Mouse (Mus musculus): ENCODE measurements around the gene Notch2. TPM values are rescaled to one million over a fixed set of nuclear protein-coding genes. Genes with fewer than 3 reads are reported as not detected.

The Notch2 gene
- polyA plus RNA-seq, 1 experiment from 2014 or later = 7.6 TPM

DNA sequence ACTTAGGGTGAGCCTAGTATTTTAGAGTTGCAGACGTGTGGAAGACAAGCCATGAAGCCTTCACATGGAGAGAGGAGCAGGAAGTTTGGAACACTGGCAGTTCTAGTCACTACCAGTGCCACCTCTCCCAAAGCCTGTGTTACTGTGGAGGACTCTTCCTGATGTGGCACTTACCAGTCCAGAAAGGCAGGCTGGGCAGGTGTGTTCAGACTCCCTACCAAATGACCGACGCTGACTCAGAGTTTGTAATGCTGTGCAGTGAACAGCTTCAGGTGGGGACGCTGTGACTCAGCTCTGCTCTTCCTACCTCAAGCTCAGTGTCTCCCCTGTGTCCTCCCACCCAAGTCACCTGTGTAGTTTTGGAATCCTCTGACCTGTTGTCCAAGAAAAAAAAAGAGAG is 67.3 kb downstream of the Notch2 start:
- no peak overlapping the region for H3K4me3 ChIP-seq (ENCODE audit: low read length)
- no peaks in the 10 kb centered on the region for H3K27me3 ChIP-seq (replicated peaks; ENCODE audit: control insufficient read depth, insufficient read depth, low read length)
- no peak overlapping the region for H3K9ac ChIP-seq (ENCODE audit: low read depth, low read length)
- H3K4me1 ChIP-seq (ENCODE audit: control insufficient read depth, insufficient read depth, low read depth, low read length) = peaks cover 6% of the 10 kb centered on the region
- no peaks in the 10 kb centered on the region for H3K9me3 ChIP-seq (ENCODE audit: control insufficient read depth, low read length)
- WGBS = 93% methylated on average over 4 of the region's 4 CpGs
- no peak for ATAC-seq
- H3K27ac ChIP-seq (ENCODE audit: low read depth, low read length) = no peak overlapping the region
- no peaks in the 10 kb centered on the region for H3K36me3 ChIP-seq (ENCODE audit: control insufficient read depth, insufficient read depth, low read length)
- H3K4me2 ChIP-seq (ENCODE audit: low read length) = no peak overlapping the region

DNA sequence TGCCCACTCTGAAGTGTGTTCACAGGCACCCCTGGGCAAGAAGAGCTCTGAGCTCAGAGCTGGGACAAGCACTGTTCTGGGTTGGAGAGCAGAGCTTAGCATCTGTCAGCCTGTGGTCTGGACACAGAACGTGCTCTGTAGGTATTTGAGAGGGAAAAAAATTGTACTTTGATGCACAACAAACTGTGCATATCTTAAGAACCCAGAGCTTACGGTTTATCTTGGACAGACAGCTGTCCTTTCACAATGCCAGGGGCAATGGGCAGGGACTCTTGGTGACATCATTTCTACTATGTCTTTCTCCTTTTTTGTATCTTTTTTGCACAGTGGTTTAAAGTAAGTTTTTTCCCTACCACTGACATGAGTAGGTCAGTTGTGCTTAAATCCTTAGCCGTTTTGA is 68.9 kb downstream of the Notch2 start:
- H3K4me2 ChIP-seq (ENCODE audit: low read length) = no peak overlapping the region
- no peaks in the 10 kb centered on the region for H3K27me3 ChIP-seq (replicated peaks; ENCODE audit: control insufficient read depth, insufficient read depth, low read length)
- no peaks in the 10 kb centered on the region for H3K9me3 ChIP-seq (ENCODE audit: control insufficient read depth, low read length)
- H3K4me1 ChIP-seq (ENCODE audit: control insufficient read depth, insufficient read depth, low read depth, low read length) = peaks cover 8% of the 10 kb centered on the region
- no peak overlapping the region for H3K4me3 ChIP-seq (ENCODE audit: low read length)
- WGBS = 85% methylated on average over 3 of the region's 3 CpGs
- H3K27ac ChIP-seq (ENCODE audit: low read depth, low read length) = no peak overlapping the region
- no peak for ATAC-seq
- H3K9ac ChIP-seq (ENCODE audit: low read depth, low read length) = no peak overlapping the region
- no peaks in the 10 kb centered on the region for H3K36me3 ChIP-seq (ENCODE audit: control insufficient read depth, insufficient read depth, low read length)

DNA sequence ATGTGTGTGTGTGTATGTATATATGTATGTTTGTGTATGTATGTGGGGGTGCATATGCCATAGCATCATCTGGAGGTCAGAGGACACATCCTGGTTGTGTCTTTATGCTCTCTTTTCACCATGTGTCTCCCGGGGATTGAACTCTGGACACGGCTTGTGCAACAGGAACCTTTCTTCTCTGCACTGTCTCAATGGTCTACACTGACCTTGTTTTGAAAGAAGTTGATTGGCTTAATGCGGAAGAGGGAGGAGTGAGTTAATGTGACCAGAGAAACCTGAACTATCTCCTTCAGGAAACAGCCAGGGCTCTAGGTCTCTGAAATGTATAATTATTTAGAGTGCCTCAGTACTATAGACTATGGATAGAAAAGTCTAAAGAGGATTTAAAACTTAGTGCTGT is 69.6 kb downstream of the Notch2 start:
- ATAC-seq = no peak
- 88% methylated on average over 3 of the region's 3 CpGs for WGBS
- Histone ChIP-seq H3K27ac (ENCODE audit: low read depth, low read length) (no peak overlapping the region), H3K4me2 (ENCODE audit: low read length) (no peak overlapping the region), H3K4me1 (ENCODE audit: control insufficient read depth, insufficient read depth, low read depth, low read length) (peaks cover 8% of the 10 kb centered on the region), H3K9ac (ENCODE audit: low read depth, low read length) (no peak overlapping the region), H3K27me3 (replicated peaks; ENCODE audit: control insufficient read depth, insufficient read depth, low read length) (no peaks in the 10 kb centered on the region), H3K9me3 (ENCODE audit: control insufficient read depth, low read length) (no peaks in the 10 kb centered on the region), H3K36me3 (ENCODE audit: control insufficient read depth, insufficient read depth, low read length) (no peaks in the 10 kb centered on the region), H3K4me3 (ENCODE audit: low read length) (no peak overlapping the region)

DNA sequence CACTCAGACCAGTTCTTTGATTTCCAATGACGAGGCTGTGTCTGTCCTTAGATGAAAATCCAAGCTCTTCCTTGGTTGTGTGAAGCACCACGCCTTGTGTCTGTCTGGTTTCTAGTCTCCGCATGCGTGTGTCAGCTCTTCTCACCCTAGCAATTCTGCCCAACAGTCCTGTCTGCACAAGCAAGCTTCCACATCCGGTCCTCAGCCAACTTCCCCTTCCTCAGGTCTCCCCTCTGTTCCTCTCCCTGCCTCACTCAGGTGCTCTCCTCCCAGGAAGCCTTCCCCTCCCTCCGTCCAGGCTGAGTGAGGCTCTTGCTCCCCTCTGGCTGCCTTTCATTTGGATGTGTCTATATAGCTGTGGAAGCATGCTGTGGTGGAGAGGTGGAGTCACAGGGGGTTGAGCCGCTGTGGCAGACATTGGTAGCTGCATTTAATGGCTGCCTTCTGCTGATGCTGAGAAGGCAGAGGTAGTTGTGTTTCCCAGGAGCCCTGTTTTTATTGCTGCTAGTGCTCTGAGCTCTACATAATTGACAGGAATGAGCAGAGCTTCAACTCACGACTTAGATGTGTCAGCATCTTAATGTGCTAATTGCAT is 70.8 kb downstream of the Notch2 start:
- Histone ChIP-seq H3K4me2 (ENCODE audit: low read length) (no peak overlapping the region), H3K4me1 (ENCODE audit: control insufficient read depth, insufficient read depth, low read depth, low read length) (peaks cover 8% of the 10 kb centered on the region), H3K9me3 (ENCODE audit: control insufficient read depth, low read length) (no peaks in the 10 kb centered on the region), H3K36me3 (ENCODE audit: control insufficient read depth, insufficient read depth, low read length) (no peaks in the 10 kb centered on the region), H3K4me3 (ENCODE audit: low read length) (no peak overlapping the region), H3K27ac (ENCODE audit: low read depth, low read length) (no peak overlapping the region), H3K9ac (ENCODE audit: low read depth, low read length) (no peak overlapping the region), H3K27me3 (replicated peaks; ENCODE audit: control insufficient read depth, insufficient read depth, low read length) (no peaks in the 10 kb centered on the region)
- no peak; the same call in 1 of the 2 replicates for ATAC-seq
- 69% methylated on average over 8 of the region's 8 CpGs for WGBS

DNA sequence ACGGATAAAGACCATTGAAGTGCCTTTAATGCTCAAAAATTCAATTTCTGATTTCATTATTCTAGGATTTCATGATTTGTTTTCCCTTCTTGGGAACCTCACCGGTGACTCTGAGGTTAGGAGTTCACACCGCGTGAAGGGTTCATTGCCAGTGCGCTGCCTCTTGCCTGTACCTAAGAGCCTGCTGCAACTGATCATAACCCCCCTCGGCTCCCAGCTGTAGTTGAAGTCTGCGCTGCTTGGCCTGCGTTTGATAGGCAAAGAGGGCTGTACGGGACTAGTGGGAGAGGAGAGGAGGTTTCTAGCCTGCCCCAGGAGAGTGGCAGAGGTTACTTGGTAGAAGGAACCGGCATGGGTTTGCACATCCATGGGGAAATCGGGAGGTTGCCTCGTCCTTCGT is 71.5 kb downstream of the Notch2 start:
- H3K4me3 ChIP-seq (ENCODE audit: low read length) = no peak overlapping the region
- no peak for ATAC-seq
- H3K4me2 ChIP-seq (ENCODE audit: low read length) = no peak overlapping the region
- H3K9ac ChIP-seq (ENCODE audit: low read depth, low read length) = no peak overlapping the region
- no peak overlapping the region for H3K27ac ChIP-seq (ENCODE audit: low read depth, low read length)
- no peaks in the 10 kb centered on the region for H3K27me3 ChIP-seq (replicated peaks; ENCODE audit: control insufficient read depth, insufficient read depth, low read length)
- no peaks in the 10 kb centered on the region for H3K36me3 ChIP-seq (ENCODE audit: control insufficient read depth, insufficient read depth, low read length)
- H3K9me3 ChIP-seq (ENCODE audit: control insufficient read depth, low read length) = no peaks in the 10 kb centered on the region
- H3K4me1 ChIP-seq (ENCODE audit: control insufficient read depth, insufficient read depth, low read depth, low read length) = peaks cover 11% of the 10 kb centered on the region
- WGBS = 70% methylated on average over 13 of the region's 13 CpGs

DNA sequence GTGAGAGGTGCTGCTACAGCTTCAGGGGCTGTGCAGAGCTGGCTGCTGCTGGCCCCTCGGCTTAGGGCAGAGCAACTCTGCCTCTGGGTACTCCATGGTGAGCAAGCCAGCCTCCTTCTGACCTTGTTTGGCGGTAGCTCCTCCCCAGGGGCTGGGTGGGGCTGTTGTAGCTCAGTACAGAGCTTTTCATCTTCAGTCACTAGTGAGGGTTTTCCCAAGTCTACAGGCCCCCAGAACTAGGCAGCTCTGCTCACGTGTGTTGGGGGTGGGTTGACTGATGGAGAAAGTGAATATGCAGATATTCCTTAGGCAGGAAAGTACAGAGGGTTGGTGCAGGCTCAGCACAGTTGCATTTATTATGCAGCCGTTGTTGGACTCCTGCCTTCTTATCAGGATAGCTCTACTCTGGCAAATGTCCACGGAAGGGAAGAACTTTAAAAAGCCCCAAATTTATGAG is 72.5 kb downstream of the Notch2 start:
- H3K27me3 ChIP-seq (replicated peaks; ENCODE audit: control insufficient read depth, insufficient read depth, low read length) = no peaks in the 10 kb centered on the region
- H3K4me2 ChIP-seq (ENCODE audit: low read length) = no peak overlapping the region
- H3K36me3 ChIP-seq (ENCODE audit: control insufficient read depth, insufficient read depth, low read length) = no peaks in the 10 kb centered on the region
- no peaks in the 10 kb centered on the region for H3K9me3 ChIP-seq (ENCODE audit: control insufficient read depth, low read length)
- no peak overlapping the region for H3K9ac ChIP-seq (ENCODE audit: low read depth, low read length)
- ATAC-seq = 0 out of 2 replicates have a peak, but pooled peaks have one; percentile 11
- no peak overlapping the region for H3K27ac ChIP-seq (ENCODE audit: low read depth, low read length)
- whole genome bisulfite sequencing = 34% methylated on average over 5 of the region's 5 CpGs
- no peak overlapping the region for H3K4me3 ChIP-seq (ENCODE audit: low read length)
- peaks cover 14% of the 10 kb centered on the region for H3K4me1 ChIP-seq (ENCODE audit: control insufficient read depth, insufficient read depth, low read depth, low read length)

DNA sequence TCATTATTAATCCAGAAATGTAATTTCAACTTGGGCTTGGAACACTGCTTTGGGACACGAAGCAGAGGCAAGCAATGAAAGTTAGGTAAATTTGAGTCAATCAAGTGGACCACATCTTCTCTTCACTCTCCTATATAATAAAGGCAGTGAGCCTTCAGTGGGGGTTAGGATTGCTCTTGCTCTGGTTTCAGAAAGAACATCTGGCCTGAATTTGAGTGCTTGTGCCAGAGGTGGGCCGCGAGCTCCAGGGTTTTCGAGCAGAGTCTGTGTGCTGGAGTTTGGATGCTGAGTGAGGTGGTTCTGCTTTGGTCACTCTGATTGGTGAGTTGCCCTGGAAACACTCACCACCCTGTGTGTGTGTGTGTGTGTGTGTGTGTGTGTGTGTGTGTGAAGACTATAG is 73.1 kb downstream of the Notch2 start:
- no peak for ATAC-seq
- no peaks in the 10 kb centered on the region for H3K27me3 ChIP-seq (replicated peaks; ENCODE audit: control insufficient read depth, insufficient read depth, low read length)
- H3K9ac ChIP-seq (ENCODE audit: low read depth, low read length) = no peak overlapping the region
- 86% methylated on average over 4 of the region's 4 CpGs for WGBS
- no peak overlapping the region for H3K4me3 ChIP-seq (ENCODE audit: low read length)
- H3K9me3 ChIP-seq (ENCODE audit: control insufficient read depth, low read length) = no peaks in the 10 kb centered on the region
- peaks cover 14% of the 10 kb centered on the region for H3K4me1 ChIP-seq (ENCODE audit: control insufficient read depth, insufficient read depth, low read depth, low read length)
- no peaks in the 10 kb centered on the region for H3K36me3 ChIP-seq (ENCODE audit: control insufficient read depth, insufficient read depth, low read length)
- H3K4me2 ChIP-seq (ENCODE audit: low read length) = no peak overlapping the region
- H3K27ac ChIP-seq (ENCODE audit: low read depth, low read length) = no peak overlapping the region

DNA sequence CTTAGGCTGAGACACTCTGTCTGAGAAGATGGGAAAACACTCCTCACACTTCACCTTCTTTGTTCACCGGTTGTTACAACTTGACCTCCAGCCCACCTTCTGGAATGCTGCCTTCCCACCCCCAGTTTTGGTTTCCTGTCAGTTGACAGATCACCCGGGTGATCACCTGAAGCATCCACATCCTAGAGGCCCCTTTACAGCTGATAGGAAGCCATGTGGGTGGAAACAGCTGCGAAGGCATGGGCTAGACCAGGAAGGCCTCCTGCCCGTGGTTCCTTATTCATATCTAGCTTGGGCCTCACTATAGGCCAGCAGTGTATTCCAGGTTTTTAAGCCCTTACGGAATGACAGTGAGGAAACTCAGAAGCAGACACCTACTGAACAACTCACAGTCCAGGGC is 73.5 kb downstream of the Notch2 start:
- no peaks in the 10 kb centered on the region for H3K27me3 ChIP-seq (replicated peaks; ENCODE audit: control insufficient read depth, insufficient read depth, low read length)
- ATAC-seq = no peak
- no peaks in the 10 kb centered on the region for H3K9me3 ChIP-seq (ENCODE audit: control insufficient read depth, low read length)
- no peaks in the 10 kb centered on the region for H3K36me3 ChIP-seq (ENCODE audit: control insufficient read depth, insufficient read depth, low read length)
- no peak overlapping the region for H3K27ac ChIP-seq (ENCODE audit: low read depth, low read length)
- no peak overlapping the region for H3K4me3 ChIP-seq (ENCODE audit: low read length)
- H3K9ac ChIP-seq (ENCODE audit: low read depth, low read length) = no peak overlapping the region
- peaks cover 14% of the 10 kb centered on the region for H3K4me1 ChIP-seq (ENCODE audit: control insufficient read depth, insufficient read depth, low read depth, low read length)
- WGBS = 78% methylated on average over 5 of the region's 5 CpGs
- no peak overlapping the region for H3K4me2 ChIP-seq (ENCODE audit: low read length)

DNA sequence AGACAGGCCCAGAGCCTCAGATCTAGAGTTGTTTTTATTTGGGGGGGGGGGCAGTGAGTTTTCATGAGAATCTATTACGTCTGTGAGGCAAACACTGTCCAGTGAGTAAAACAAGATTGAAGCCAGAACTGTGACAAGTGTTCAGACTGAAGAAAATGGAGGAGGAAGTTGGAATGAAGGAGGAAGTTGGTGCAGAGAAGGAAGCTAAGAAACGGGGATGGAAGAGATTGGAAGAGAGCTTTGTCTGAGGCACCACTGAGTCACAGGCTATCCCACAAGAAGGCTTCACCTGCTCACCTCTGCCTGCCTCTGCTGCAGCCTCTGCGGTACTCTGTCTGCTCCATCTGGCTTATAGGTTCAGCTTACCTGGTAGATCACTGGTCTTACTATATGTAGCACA is 74.2 kb downstream of the Notch2 start:
- H3K36me3 ChIP-seq (ENCODE audit: control insufficient read depth, insufficient read depth, low read length) = no peaks in the 10 kb centered on the region
- H3K27ac ChIP-seq (ENCODE audit: low read depth, low read length) = no peak overlapping the region
- H3K4me2 ChIP-seq (ENCODE audit: low read length) = no peak overlapping the region
- no peak for ATAC-seq
- no peak overlapping the region for H3K9ac ChIP-seq (ENCODE audit: low read depth, low read length)
- H3K4me1 ChIP-seq (ENCODE audit: control insufficient read depth, insufficient read depth, low read depth, low read length) = peaks cover 14% of the 10 kb centered on the region
- no peak overlapping the region for H3K4me3 ChIP-seq (ENCODE audit: low read length)
- H3K9me3 ChIP-seq (ENCODE audit: control insufficient read depth, low read length) = no peaks in the 10 kb centered on the region
- H3K27me3 ChIP-seq (replicated peaks; ENCODE audit: control insufficient read depth, insufficient read depth, low read length) = no peaks in the 10 kb centered on the region
- 91% methylated on average over 3 of the region's 3 CpGs for WGBS

DNA sequence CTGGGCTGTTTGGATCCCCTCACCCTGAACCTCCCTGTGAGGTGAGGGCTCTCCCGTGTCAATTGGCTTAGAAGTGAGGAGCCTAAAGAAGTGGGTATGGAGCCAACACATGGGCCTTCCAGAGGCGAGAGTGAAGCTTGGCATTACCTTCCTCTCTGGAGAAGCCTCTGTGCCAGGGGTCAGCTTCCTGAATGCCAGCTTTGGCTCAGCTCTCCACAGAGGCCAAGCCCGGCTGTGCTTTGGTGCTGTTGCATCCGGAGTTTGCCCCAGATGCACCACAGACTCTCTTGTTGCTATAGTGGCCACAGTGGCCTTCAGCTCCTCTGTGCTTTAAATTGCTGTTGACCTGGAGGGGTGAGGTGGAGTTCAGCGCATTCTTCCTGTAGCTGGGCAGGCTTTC is 76.4 kb downstream of the Notch2 start:
- Histone ChIP-seq H3K4me3 (ENCODE audit: low read length) (no peak overlapping the region), H3K9ac (ENCODE audit: low read depth, low read length) (no peak overlapping the region), H3K4me1 (ENCODE audit: control insufficient read depth, insufficient read depth, low read depth, low read length) (peaks cover 8% of the 10 kb centered on the region), H3K27ac (ENCODE audit: low read depth, low read length) (peak overlapping the region; percentile 65; the same call in 1 of the 2 replicates), H3K4me2 (ENCODE audit: low read length) (no peak overlapping the region), H3K9me3 (ENCODE audit: control insufficient read depth, low read length) (no peaks in the 10 kb centered on the region), H3K27me3 (replicated peaks; ENCODE audit: control insufficient read depth, insufficient read depth, low read length) (no peaks in the 10 kb centered on the region), H3K36me3 (ENCODE audit: control insufficient read depth, insufficient read depth, low read length) (no peaks in the 10 kb centered on the region)
- ATAC-seq = peak; percentile 85
- 62% methylated on average over 5 of the region's 5 CpGs for WGBS
